Mouse (Mus musculus): Measurements from ENCODE around the gene Gfm1. TPM values are rescaled to one million over a fixed set of nuclear protein-coding genes. Genes with fewer than 3 reads are reported as not detected.

Gfm1 gene
- polyA plus RNA-seq, 1 experiment from 2014 or later = 61.9 TPM

DNA sequence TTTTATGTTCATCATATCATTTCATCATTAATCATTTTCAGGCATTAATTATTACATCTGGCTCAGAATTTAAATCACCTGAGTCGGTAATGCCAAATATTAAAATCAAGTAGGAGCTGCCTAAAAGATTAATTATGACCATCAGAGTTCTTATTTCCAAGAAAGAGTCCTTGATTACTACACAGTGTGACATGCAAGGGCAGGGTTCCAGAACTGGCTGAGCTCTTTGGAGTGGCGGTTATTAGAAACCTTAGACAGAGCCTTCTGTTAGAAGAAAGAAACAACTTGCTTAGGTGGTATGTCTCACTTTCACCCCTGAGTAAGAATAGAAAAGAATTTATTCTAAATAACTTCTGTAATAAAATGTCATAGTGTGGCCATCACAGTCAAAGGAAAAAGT, 37.4 kb downstream of the Gfm1 start:
- Histone ChIP-seq H3K4me3 (no peak overlapping the region), H3K36me3 (peaks cover 44% of the 10 kb centered on the region), H3K27me3 (ENCODE audit: low read depth, poor library complexity, severe bottlenecking) (no peaks in the 10 kb centered on the region), H3K27ac (no peak overlapping the region), H3K9me3 (replicated peaks) (no peaks in the 10 kb centered on the region), H3K4me1 (peaks cover 14% of the 10 kb centered on the region)
- 92% methylated on average over 2 of the region's 2 CpGs for WGBS
- no peak for DNase-seq (ENCODE audit: low spot score)

DNA sequence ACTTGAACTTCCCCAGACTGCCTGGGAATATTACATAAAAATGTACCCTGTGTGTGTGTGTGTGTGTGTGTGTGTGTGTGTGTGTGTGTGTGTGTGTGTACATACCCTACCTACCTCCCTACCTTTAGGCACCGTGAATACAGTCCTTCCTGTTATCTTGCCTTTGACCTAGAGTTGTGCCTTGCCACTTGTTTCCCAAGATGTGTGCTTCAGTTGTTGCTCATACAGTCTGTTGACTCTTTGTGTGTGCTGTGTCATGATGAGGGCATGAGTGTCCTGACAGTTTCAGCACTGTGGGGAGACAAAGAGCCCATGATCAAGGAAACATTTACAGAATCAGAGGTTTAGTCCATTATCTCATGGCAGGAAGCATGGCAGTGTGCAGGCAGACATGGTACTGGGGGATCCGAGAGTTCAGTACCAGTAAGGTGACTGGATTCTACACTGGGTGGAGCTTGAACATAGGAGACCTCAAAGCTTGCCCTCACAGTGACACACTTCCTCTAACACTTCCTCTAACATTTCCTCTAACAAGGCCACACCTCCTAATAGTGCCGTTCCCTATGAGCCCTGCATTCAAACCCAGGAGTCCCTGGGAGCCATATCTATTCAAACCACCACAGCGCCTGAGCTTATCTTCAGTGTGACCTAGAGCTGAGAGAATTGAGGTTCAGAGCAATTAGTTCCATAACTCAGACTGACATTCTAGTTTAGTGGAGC, 41.7 kb downstream of the Gfm1 start:
- Histone ChIP-seq H3K4me1 (no peaks in the 10 kb centered on the region), H3K27me3 (ENCODE audit: low read depth, poor library complexity, severe bottlenecking) (no peaks in the 10 kb centered on the region), H3K36me3 (peaks cover 67% of the 10 kb centered on the region), H3K4me3 (no peak overlapping the region), H3K27ac (no peak overlapping the region), H3K9me3 (replicated peaks) (no peaks in the 10 kb centered on the region)
- no peak for DNase-seq (ENCODE audit: low spot score)
- 89% methylated on average over 4 of the region's 4 CpGs for WGBS

DNA sequence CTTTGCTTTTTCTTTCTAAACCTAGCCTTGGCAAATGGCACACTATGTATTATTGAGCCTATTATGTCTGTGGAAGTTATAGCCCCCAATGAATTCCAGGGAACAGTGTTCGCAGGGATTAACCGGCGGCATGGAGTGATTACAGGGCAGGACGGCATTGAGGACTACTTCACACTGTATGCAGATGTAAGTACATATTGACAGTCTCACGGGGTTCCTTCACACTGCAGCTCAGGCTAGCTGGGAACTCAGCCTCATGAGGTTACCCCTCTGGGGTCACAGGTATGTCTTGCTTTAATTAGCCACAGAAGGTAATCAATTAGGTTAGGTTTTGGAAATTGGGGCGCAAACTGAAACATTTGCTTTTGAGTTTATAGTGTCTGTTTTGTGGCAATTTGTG, 43.5 kb downstream of the Gfm1 start:
- Histone ChIP-seq H3K4me3 (no peak overlapping the region), H3K9me3 (replicated peaks) (no peaks in the 10 kb centered on the region), H3K27me3 (ENCODE audit: low read depth, poor library complexity, severe bottlenecking) (no peaks in the 10 kb centered on the region), H3K4me1 (no peaks in the 10 kb centered on the region), H3K27ac (no peak overlapping the region), H3K36me3 (peaks cover 67% of the 10 kb centered on the region)
- WGBS = 95% methylated on average over 6 of the region's 6 CpGs
- no peak for DNase-seq (ENCODE audit: low spot score)

DNA sequence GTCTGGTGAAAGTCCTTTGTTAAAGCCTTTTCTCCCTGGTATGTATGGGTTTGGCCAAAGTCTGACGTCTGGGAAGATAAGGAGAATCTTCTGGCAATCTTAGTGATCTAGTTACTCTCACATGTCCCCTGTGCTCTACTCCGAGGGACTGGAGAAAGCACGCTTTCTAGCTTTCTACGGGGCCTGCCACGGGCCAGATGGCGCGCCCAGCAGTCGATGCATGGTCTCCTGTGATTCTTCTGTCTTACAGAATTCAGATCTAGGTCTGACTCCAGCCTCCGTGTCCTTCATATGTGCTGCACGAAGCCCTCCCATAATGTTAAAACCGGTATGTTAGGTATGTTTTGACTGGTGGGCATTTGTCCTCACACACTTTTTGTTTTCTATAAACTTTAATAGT, 49.9 kb downstream of the Gfm1 start:
- H3K36me3 ChIP-seq = peaks cover 31% of the 10 kb centered on the region
- H3K4me3 ChIP-seq = no peak overlapping the region
- WGBS = 95% methylated on average over 11 of the region's 11 CpGs
- H3K27ac ChIP-seq = no peak overlapping the region
- H3K9me3 ChIP-seq (replicated peaks) = no peaks in the 10 kb centered on the region
- H3K27me3 ChIP-seq (ENCODE audit: low read depth, poor library complexity, severe bottlenecking) = no peaks in the 10 kb centered on the region
- H3K4me1 ChIP-seq = peaks cover 4% of the 10 kb centered on the region; the same call in 1 of the 2 replicates
- DNase-seq (ENCODE audit: low spot score) = no peak

DNA sequence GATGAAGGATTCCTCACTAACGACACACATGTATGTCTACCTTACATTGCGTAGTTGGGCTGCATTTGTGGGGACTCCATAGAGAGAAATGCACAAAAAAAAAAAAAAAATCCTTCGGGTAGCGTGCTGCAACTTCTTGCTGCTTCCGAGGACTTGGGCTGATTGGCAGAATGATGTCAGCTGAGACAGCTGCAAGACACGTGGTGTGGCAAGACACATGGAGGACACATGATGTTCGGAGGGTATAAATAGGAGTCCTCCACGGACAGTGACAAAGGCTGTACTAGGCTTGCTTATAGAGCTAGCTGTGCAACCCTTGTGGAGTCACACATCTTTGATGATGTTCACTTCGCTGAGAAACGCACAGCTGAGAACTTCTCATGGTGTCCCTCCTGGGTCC, 52.5 kb downstream of the Gfm1 start:
- H3K27me3 ChIP-seq (ENCODE audit: low read depth, poor library complexity, severe bottlenecking) = no peaks in the 10 kb centered on the region
- H3K4me3 ChIP-seq = no peak overlapping the region
- H3K4me1 ChIP-seq = peaks cover 4% of the 10 kb centered on the region; the same call in 1 of the 2 replicates
- no peaks in the 10 kb centered on the region for H3K9me3 ChIP-seq (replicated peaks)
- no peak for DNase-seq (ENCODE audit: low spot score)
- 93% methylated on average over 10 of the region's 10 CpGs for WGBS
- no peak overlapping the region for H3K27ac ChIP-seq
- peaks cover 10% of the 10 kb centered on the region for H3K36me3 ChIP-seq

DNA sequence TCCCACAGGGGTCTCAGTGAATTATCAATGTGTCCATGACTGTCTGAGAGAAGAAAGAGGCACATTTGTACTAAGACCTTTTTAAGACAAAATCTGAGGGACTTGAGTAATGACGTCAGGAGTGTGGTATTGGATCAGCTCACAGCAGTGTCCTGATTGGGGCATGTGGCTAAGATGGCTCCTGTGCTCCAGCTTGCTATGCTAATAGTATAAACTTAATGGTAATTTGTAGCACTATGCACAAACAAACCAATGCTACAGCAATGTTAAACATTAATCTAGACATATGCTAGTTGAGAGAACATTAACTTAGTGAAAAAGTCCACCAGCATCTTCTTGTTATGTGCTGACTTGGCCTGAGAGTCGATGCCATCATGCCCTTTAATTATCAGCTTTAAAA, 55.3 kb downstream of the Gfm1 start:
- H3K27ac ChIP-seq = no peak overlapping the region
- H3K4me1 ChIP-seq = peaks cover 4% of the 10 kb centered on the region; the same call in 1 of the 2 replicates
- H3K9me3 ChIP-seq (replicated peaks) = no peaks in the 10 kb centered on the region
- no peak for DNase-seq (ENCODE audit: low spot score)
- H3K4me3 ChIP-seq = no peak overlapping the region
- 91% methylated on average over 2 of the region's 2 CpGs for WGBS
- H3K36me3 ChIP-seq = no peaks in the 10 kb centered on the region
- no peaks in the 10 kb centered on the region for H3K27me3 ChIP-seq (ENCODE audit: low read depth, poor library complexity, severe bottlenecking)

DNA sequence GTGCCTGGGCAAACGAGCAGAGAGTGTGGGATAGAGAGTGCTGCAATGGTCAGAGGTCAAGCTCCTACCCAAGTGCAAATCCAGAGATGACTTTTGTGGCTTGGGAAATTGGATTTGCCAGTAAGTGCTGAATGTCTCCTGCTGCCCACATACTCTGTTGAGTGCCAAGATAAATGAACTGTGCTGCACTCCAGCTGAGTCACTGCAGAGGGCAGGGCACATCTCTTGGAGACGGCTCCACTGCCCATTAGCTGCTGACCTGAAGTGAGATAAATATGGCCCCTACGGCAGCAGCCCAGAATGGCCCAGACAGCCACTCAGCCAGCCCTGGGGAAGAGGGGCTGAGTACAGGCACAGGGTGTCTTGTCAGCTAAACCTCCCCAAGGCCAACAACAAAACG, 60.3 kb downstream of the Gfm1 start:
- H3K27ac ChIP-seq = no peak overlapping the region
- peaks cover 11% of the 10 kb centered on the region for H3K4me1 ChIP-seq
- no peaks in the 10 kb centered on the region for H3K27me3 ChIP-seq (ENCODE audit: low read depth, poor library complexity, severe bottlenecking)
- DNase-seq (ENCODE audit: low spot score) = no peak
- no peaks in the 10 kb centered on the region for H3K36me3 ChIP-seq
- 41% methylated on average over 4 of the region's 4 CpGs for WGBS
- H3K4me3 ChIP-seq = no peak overlapping the region
- H3K9me3 ChIP-seq (replicated peaks) = no peaks in the 10 kb centered on the region

DNA sequence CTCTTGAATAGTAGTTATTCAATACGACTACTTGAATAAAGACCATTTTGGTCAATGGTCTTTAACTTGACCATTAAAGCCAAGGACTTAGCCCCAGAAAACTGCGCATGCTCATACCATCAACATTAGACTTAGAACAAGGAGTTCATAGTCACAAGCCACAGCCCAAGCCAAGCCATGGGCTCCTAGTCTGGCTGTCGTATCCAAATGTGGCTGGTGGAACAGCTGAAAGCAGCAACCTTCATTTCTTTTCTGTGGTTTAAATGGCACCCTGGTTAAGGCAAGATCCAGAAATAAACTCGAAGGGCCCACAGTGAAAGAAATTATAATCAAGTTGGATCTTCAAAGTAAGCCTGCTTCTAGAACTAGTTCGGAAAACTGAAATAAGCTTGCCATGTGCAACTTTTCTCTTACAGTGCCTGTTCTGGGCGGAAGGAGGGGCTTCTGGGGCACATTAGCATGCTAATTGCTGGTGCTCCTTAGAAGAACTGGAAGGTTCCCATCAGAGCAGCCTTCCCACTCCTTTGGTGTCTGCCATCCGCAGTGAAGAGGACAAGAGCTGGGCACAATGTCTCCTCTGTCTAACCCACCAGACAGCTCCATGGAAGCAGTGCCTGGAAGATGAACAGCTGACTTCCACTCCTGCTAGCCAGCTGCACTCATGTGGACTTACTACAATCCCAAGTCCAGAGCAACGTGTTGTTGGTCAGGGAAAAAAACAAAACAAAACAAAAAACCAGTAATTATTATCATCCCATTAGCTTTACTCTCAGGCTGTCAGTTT, 62.4 kb downstream of the Gfm1 start:
- H3K4me1 ChIP-seq = peaks cover 11% of the 10 kb centered on the region
- H3K36me3 ChIP-seq = no peaks in the 10 kb centered on the region
- WGBS = 86% methylated on average over 8 of the region's 8 CpGs
- H3K9me3 ChIP-seq (replicated peaks) = no peaks in the 10 kb centered on the region
- H3K27ac ChIP-seq = no peak overlapping the region
- no peak overlapping the region for H3K4me3 ChIP-seq
- H3K27me3 ChIP-seq (ENCODE audit: low read depth, poor library complexity, severe bottlenecking) = no peaks in the 10 kb centered on the region
- DNase-seq (ENCODE audit: low spot score) = no peak

DNA sequence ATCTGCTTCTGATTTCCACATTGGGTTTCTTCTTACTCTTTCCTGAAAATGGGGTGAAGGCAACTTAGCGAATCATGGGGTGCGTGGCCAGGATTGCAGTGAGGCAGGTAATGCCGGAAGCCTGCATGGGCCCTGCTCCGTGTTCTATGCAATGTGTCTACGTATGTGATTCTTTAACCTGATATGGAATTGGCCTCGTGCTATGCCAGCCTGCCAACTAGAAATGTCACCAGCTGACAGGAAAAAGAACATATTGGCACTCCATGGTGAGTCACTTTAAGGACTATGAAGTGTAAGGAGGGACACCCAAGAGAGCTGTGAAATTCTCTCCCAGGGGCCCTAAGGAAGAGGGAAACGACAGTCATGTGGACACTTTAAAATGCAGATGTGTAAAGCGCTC, 63.2 kb downstream of the Gfm1 start:
- no peak for DNase-seq (ENCODE audit: low spot score)
- Histone ChIP-seq H3K36me3 (no peaks in the 10 kb centered on the region), H3K27me3 (ENCODE audit: low read depth, poor library complexity, severe bottlenecking) (no peaks in the 10 kb centered on the region), H3K4me3 (no peak overlapping the region), H3K27ac (0 out of 2 replicates have a peak overlapping the region, but pooled peaks have one; percentile 2), H3K4me1 (peaks cover 11% of the 10 kb centered on the region), H3K9me3 (replicated peaks) (no peaks in the 10 kb centered on the region)
- WGBS = 83% methylated on average over 8 of the region's 8 CpGs

DNA sequence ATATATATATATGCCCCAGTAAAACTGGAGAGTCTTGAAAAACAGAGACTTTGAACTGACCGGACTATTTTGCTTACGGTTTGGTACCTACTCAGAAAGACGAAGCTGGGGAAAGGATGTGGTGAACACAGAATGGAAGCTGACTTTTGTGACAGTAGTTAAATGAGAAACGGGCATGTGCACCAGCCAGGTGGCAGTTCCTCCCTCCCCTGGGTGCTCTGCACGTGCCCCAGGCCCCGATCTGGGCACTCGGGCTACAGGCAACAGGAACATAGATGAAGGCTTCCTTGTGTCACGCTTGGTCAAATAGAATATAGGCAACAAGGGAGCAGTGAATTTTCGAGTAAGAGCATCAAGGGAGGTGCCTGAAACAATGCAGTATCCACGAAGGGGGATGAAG, 66.4 kb downstream of the Gfm1 start:
- DNase-seq (ENCODE audit: low spot score) = no peak
- 89% methylated on average over 10 of the region's 10 CpGs for WGBS
- Histone ChIP-seq H3K36me3 (no peaks in the 10 kb centered on the region), H3K4me3 (no peak overlapping the region), H3K27ac (no peak overlapping the region), H3K9me3 (replicated peaks) (no peaks in the 10 kb centered on the region), H3K27me3 (ENCODE audit: low read depth, poor library complexity, severe bottlenecking) (no peaks in the 10 kb centered on the region), H3K4me1 (peaks cover 11% of the 10 kb centered on the region)

DNA sequence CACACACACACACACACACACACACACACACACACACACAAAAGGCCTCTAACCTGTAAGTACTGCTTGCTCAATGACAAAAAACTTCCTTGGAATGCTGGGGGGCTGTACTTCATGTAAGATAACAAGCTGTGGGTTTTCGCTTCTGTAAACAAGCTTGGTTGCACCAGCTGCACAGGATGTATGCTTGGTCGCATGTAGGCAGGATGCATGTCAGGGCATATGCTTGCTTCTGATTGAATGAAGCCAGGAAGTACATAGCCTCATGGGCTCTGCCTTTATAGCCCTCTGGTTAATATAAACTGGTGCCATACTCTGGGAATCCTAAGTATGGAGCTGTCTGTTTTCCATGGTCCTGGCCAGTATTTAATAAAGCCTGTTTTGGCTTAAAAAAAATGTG, 68.1 kb downstream of the Gfm1 start:
- no peaks in the 10 kb centered on the region for H3K27me3 ChIP-seq (ENCODE audit: low read depth, poor library complexity, severe bottlenecking)
- H3K36me3 ChIP-seq = no peaks in the 10 kb centered on the region
- 91% methylated on average over 2 of the region's 2 CpGs for WGBS

DNA sequence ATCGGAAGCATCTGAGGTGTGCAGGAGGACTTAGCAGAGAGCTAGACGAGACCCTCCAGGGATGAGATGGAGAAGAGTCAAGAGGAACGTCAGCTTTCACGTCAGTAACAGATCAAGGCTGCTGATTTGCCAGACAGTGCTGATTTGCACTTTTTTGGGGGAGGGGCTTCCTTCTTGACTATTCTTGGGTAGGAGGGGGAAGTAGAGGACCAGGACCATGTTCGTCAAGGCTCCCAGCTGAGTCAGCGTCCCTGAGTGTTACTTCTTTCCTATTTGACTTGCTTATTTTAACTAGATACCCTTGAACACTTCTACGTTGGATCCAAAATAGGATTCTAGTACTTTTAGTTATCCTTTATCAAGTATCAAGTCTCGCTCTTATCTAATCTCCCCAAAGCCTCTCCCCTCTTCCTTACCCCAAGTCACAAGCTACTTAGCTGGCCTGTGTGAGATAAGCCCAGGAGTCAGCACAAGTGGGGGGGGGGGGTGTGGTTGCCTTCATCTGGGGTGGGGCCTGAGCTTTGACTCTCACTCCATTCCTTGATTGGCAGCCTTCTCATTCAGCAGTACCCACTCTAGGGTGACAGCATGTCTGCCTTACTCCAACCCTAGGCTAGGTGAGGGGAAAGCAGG, 69.0 kb downstream of the Gfm1 start:
- WGBS = 97% methylated on average over 8 of the region's 8 CpGs

More for the DNA sequence above, 68.1 kb downstream of the Gfm1 start:
- no peak for DNase-seq (ENCODE audit: low spot score)
- Histone ChIP-seq H3K4me1 (peaks cover 8% of the 10 kb centered on the region), H3K9me3 (replicated peaks) (no peaks in the 10 kb centered on the region), H3K27ac (no peak overlapping the region), H3K4me3 (no peak overlapping the region)

DNA sequence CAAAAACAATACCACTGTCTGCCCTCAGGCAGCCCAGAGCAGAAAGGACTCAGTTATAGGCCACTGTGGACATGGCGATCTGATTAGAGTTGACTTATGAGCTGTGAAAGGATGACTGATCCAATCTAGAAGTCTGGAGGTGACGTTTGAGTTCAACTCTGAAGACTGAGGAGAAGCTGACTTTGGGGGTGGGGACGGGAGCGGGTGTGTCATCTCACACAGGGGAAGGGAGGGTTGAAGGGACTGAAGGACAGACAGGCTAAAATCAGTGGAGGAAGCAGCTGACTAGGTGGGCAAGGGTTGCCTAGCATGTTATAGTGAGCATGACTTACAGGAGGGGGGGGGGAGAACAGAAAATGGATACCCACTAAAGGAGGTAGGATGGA, 69.5 kb downstream of the Gfm1 start:
- no peak for DNase-seq (ENCODE audit: low spot score)
- no peaks in the 10 kb centered on the region for H3K27me3 ChIP-seq (ENCODE audit: low read depth, poor library complexity, severe bottlenecking)
- H3K4me3 ChIP-seq = no peak overlapping the region
- no peaks in the 10 kb centered on the region for H3K9me3 ChIP-seq (replicated peaks)
- H3K36me3 ChIP-seq = no peaks in the 10 kb centered on the region
- no peak overlapping the region for H3K27ac ChIP-seq
- 82% methylated on average over 4 of the region's 4 CpGs for WGBS
- H3K4me1 ChIP-seq = peaks cover 7% of the 10 kb centered on the region

More for the DNA sequence above, 69.0 kb downstream of the Gfm1 start:
- no peak overlapping the region for H3K27ac ChIP-seq
- no peaks in the 10 kb centered on the region for H3K36me3 ChIP-seq
- H3K4me3 ChIP-seq = no peak overlapping the region
- no peaks in the 10 kb centered on the region for H3K9me3 ChIP-seq (replicated peaks)
- DNase-seq (ENCODE audit: low spot score) = no peak
- H3K27me3 ChIP-seq (ENCODE audit: low read depth, poor library complexity, severe bottlenecking) = no peaks in the 10 kb centered on the region
- H3K4me1 ChIP-seq = peaks cover 3% of the 10 kb centered on the region

Measured in limb, embryonic 10.5 days (tissue).